Mouse (Mus musculus): ENCODE measurements around the gene Lmod2.

DNA sequence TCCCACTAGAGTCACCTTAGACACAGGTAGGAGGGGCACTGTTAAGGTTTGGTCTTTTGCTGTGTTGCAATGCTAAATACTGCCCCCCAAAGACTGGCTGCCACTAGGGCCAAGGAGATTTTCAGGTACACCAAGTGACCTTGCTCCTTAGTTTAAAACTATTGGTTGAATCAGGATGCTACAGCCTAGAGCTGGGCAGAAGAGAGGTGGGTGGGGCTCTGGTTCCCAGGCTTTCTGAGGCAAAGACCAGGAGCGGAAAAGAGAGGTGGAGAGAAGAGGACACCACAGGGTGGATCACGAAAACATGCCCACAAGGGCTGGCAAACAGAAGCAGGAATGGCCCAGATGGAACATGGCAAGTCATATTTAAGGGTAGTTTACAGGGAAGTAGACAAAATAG is 44.6 kb downstream of the Lmod2 start:
- no peak for TF ChIP-seq E2F4 (IDR thresholded peaks at IDR 0.05; ENCODE audit: insufficient read depth)
- TF ChIP-seq MYOD1 (IDR thresholded peaks at IDR 0.05; ENCODE audit: control insufficient read depth in 1 of 3, insufficient read length in 2 of 3, low read depth in 2 of 3) = no peak
- no peak for TF ChIP-seq POLR2AphosphoS2 (IDR thresholded peaks at IDR 0.05; ENCODE audit: insufficient read length, low read depth)
- no peak for TF ChIP-seq TCF12 (IDR thresholded peaks at IDR 0.05; ENCODE audit: insufficient read depth, poor library complexity, severe bottlenecking)
- no peak for TF ChIP-seq POLR2A (IDR thresholded peaks at IDR 0.05; ENCODE audit: insufficient read length, low read depth)
- no peak for TF ChIP-seq MAX (IDR thresholded peaks at IDR 0.05; ENCODE audit: low read depth)
- no peak for TF ChIP-seq SRF (IDR thresholded peaks at IDR 0.05; ENCODE audit: control insufficient read depth, insufficient read length, low read depth)
